Mouse (Mus musculus) cerebellum, adult 2 months (tissue): ENCODE data around the gene Cdhr5.

Experiments used
- CTCF ChIP-seq: fragments of 200-500 bp; IDR thresholded peaks from 2 replicates; pipeline ENCODE4 v1.5.1; 2011; ENCODE audit warnings: low read depth, mild to moderate bottlenecking, control low read depth, low read length, moderate library complexity, borderline replicate concordance; ENCODE audit not compliant: insufficient read depth
- POLR2A ChIP-seq: fragments of 200-500 bp; IDR thresholded peaks from 2 replicates; pipeline ENCODE4 v1.6.1; 2011; ENCODE audit warnings: low read length, control low read depth, borderline replicate concordance; ENCODE audit not compliant: insufficient read depth

GRCm38 (mm10) chr7:141227796-141228195 lies 48.8 kb downstream of the Cdhr5 start:
- TF ChIP-seq CTCF (no peak), POLR2A (no peak)
